Mouse (Mus musculus) gastrocnemius, adult 2 months (tissue): ENCODE results near the gene Dcun1d1. TPM values are rescaled to one million over a fixed set of nuclear protein-coding genes. Genes with fewer than 3 reads are reported as not detected.

Experiments
- DNase-seq: peaks from one replicate; pipeline ENCODE4 v3.0.0; 2022
- H3K27ac ChIP-seq: fragments of 200-600 bp; 2 replicates; pipeline ENCODE4 v1.8.1; 2022; ENCODE audit warnings: mild to moderate bottlenecking
- H3K4me3 ChIP-seq: fragments of 200-600 bp; 2 replicates; pipeline ENCODE4 v1.8.1; 2022; ENCODE audit warnings: mild to moderate bottlenecking, moderate library complexity
- CTCF ChIP-seq: fragments of 200-600 bp; IDR thresholded peaks from 2 replicates; pipeline ENCODE4 v1.8.1; 2022; ENCODE audit warnings: antibody characterized with exemption, mild to moderate bottlenecking, moderate library complexity
- intact Hi-C: fragments of 180-260 bp; cut with DNase I; formaldehyde crosslinking; loops from one replicate; pipeline ENCODE4 v1.15.1; 2025
- total RNA-seq, 2 experiments: library from RNA; stranded (reverse); gene quantifications; 2 replicates each; pipeline ENCODE4 v1.2.3; 2021

The Dcun1d1 gene
- total RNA-seq, 2 experiments from 2014 or later = 68.2 to 85.6 TPM

- Histone ChIP-seq H3K4me3 (no peak overlapping the region), H3K27ac (no peak overlapping the region)
- TF ChIP-seq CTCF = no peak
- no peak for DNase-seq
- intact Hi-C loops = no loop called here
These were observed 17.8 kb upstream of the Dcun1d1 start for GRCm38 (mm10) chr3:35954901-35955575.

DNA sequence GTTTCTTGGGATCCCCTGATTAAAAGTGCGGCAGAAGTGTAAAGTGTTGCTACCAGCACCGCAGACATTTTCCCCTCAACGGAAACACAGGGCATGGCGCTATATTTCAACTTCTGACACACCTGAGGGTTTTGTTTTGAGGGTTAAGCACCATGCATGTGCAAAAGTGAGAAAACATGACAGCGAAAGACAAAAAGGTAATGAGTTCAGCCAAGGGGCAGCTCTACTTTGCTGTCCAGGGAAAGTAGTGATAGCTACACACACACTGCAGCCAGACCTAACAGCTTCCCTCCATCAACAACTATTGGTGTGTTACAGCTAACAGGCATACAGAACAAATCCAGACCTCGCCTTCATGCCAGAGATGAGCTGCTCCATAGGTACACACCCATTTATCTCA lies 16.6 kb upstream of the Dcun1d1 start:
- no peak for TF ChIP-seq CTCF
- no peak for DNase-seq
- intact Hi-C loops = no loop called here
- Histone ChIP-seq H3K4me3 (no peak overlapping the region), H3K27ac (no peak overlapping the region)

DNA sequence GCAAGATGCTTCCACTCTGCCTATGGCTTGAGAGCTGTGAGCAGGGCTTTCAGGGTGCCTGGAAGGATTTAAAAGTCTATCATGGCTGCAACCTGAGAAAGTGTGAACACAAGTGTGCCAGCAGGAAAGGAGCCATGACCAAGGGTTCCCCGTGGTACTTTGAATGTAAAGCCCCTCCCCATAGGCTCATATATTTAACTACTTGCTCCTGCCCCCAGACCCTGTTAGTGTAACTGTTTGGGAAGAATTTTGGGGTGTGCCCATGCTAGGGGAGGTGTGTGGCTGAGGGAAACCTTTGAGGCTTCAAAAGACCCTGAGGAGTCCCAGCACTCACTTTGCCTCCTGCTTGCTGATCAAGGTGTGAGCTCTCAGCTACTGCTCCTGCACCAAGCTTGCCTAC lies 15.9 kb upstream of the Dcun1d1 start:
- DNase-seq = no peak
- intact Hi-C loops = no loop called here
- H3K4me3 ChIP-seq = no peak overlapping the region
- no peak overlapping the region for H3K27ac ChIP-seq
- no peak for TF ChIP-seq CTCF

DNA sequence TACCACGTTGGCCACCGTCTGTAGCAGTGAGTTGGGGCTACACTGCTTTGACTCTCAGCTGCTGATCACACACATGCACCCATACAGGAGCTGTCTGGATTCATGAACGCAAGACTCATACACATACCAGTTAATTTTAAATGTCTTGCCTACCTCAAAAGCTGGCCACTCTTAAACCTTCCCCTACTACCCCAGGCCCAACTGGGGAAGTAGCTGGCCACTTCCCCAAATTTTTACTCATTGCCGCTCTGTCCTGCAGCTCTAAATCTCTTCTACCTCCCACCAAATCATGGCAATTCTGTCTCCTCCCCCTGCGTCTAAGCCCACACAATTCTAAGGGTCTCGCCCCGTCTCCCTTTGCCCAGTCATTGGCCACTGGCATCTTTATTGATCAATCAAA lies 11.0 kb upstream of the Dcun1d1 start:
- intact Hi-C loops = no loop called here
- Histone ChIP-seq H3K27ac (no peak overlapping the region), H3K4me3 (no peak overlapping the region)
- TF ChIP-seq CTCF = no peak
- no peak for DNase-seq

GRCm38 (mm10) chr3:35940520-35941135 lies 3.4 kb upstream of the Dcun1d1 start:
- DNase-seq = no peak
- TF ChIP-seq CTCF = no peak
- no peak overlapping the region for H3K27ac ChIP-seq
- intact Hi-C loops = no loop called here
- H3K4me3 ChIP-seq = no peak overlapping the region

DNA sequence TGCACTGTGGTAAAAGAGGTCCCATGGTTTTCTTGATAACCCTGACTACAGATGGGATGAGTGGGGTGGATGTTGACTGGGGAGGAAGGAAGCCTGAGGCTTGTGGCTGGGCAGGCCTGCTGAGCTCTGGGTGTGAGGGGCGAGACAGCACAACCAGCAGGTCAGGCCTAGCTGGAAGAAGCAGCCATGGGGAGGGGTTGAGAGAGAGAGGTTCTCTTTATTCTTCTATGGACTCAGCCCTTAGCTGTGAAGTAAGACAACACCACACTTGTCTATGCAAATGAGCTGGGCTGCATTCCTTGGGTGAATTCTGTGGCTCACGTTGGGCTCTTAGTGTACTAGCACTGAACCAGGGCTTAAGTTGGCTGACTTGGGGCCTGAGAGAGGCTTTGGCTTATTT lies 2.8 kb upstream of the Dcun1d1 start:
- Histone ChIP-seq H3K4me3 (no peak overlapping the region), H3K27ac (no peak overlapping the region)
- intact Hi-C loops = no loop called here
- no peak for TF ChIP-seq CTCF
- DNase-seq = no peak

DNA sequence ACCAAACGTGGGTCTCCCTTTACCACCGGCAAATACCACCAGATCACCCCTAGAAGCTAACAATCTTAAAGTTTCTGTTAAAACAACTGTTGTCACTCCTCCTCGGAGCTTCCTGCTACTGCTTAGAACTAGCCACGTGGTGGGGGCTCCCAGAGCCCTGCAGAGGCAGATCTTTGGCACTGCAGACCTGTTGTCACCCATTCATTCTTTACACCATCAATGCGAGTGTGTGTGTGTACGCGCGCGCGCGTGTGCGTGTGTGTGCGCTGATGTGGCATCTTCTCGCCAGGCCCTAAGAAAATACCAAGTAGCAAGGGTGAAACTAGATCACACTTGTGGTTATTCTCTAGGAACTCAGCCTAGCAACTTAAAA lies 3.9 kb downstream of the Dcun1d1 start:
- TF ChIP-seq CTCF = no peak
- intact Hi-C loops = loop anchor here (5.0 kb wide), 2 partner anchors 64 to 181 kb away; partner anchors contain the start of gene Atp11b
- H3K4me3 ChIP-seq = peak overlapping the region; percentile 95
- no peak for DNase-seq
- H3K27ac ChIP-seq = peak overlapping the region; percentile 94

GRCm38 (mm10) chr3:35932735-35933404 lies 4.4 kb downstream of the Dcun1d1 start:
- H3K4me3 ChIP-seq = peak overlapping the region; percentile 95
- intact Hi-C loops = loop anchor here (5.0 kb wide), 2 partner anchors 64 to 181 kb away; partner anchors contain the start of gene Atp11b
- no peak for TF ChIP-seq CTCF
- H3K27ac ChIP-seq = peak overlapping the region; percentile 94
- DNase-seq = peak; percentile 92

- Histone ChIP-seq H3K4me3 (peak overlapping the region; percentile 95), H3K27ac (peak overlapping the region; percentile 94)
- intact Hi-C loops = loop anchor here (5.0 kb wide), 2 partner anchors 65 to 180 kb away; partner anchors contain the start of gene Atp11b
- DNase-seq = peak; percentile 79
- TF ChIP-seq CTCF = no peak
These were observed 5.1 kb downstream of the Dcun1d1 start for GRCm38 (mm10) chr3:35931896-35932727.

- intact Hi-C loops = loop anchor here (5.0 kb wide), 2 partner anchors 66 to 179 kb away; partner anchors contain the start of gene Atp11b
- TF ChIP-seq CTCF = no peak
- H3K27ac ChIP-seq = peak overlapping the region; percentile 94
- no peak for DNase-seq
- H3K4me3 ChIP-seq = peak overlapping the region; percentile 95
These were observed 5.9 kb downstream of the Dcun1d1 start for GRCm38 (mm10) chr3:35931359-35931758.

DNA sequence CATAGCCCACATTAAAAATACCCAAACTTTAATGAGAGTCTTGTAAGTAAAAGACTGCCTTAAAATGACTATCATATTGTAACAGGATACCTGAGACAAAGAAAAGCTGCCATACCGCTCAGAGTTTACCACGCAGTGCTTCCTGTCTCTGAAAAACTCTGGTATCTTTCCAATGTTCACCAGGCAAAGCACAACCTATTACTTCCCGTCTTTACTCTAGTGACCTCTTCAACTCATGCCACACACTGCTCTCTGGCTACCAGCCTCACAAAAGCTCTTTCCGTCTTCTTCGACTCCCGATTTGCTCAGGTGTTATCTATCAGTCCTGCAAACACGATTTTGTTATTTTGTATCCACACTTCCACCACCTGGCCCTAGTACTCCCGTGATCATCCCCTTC lies 7.4 kb downstream of the Dcun1d1 start:
- Histone ChIP-seq H3K4me3 (peak overlapping the region; percentile 95), H3K27ac (peak overlapping the region; percentile 94)
- intact Hi-C loops = loop anchor here (5.0 kb wide), 2 partner anchors 67 to 178 kb away; partner anchors contain the start of gene Atp11b
- no peak for DNase-seq
- TF ChIP-seq CTCF = no peak

- H3K4me3 ChIP-seq = peak overlapping the region; percentile 95; the same call in 1 of the 2 replicates
- no peak for TF ChIP-seq CTCF
- peak overlapping the region; percentile 94; the same call in 1 of the 2 replicates for H3K27ac ChIP-seq
- DNase-seq = no peak
- intact Hi-C loops = no loop called here
These were observed 7.8 kb downstream of the Dcun1d1 start for GRCm38 (mm10) chr3:35929406-35929805.
